Mouse (Mus musculus): ENCODE results near the gene Ehbp1l1. TPM values are rescaled to one million over a fixed set of nuclear protein-coding genes. Genes with fewer than 3 reads are reported as not detected.

The Ehbp1l1 gene
- polyA plus RNA-seq, 1 experiment from 2014 or later, result 21.2 TPM

GRCm38 (mm10) chr19:5685861-5686260 lies 40.3 kb downstream of the Ehbp1l1 start:
- H3K36me3 ChIP-seq, result peaks cover 60% of the 10 kb centered on the region
- WGBS, result 93% methylated on average over 11 of the region's 11 CpGs
- H3K27me3 ChIP-seq, result no peaks in the 10 kb centered on the region

GRCm38 (mm10) chr19:5685431-5685830 lies 40.7 kb downstream of the Ehbp1l1 start:
- ATAC-seq (ENCODE audit: low FRiP score, low read depth), result no peak
- no peak overlapping the region for H3K4me3 ChIP-seq
- H3K9ac ChIP-seq, result no peak overlapping the region
- no peak overlapping the region for H3K4me2 ChIP-seq (replicated peaks)
- no peaks in the 10 kb centered on the region for H3K27me3 ChIP-seq
- 94% methylated on average over 19 of the region's 19 CpGs for WGBS
- H3K27ac ChIP-seq, result no peak overlapping the region
- H3K4me1 ChIP-seq, result peaks cover 16% of the 10 kb centered on the region
- H3K36me3 ChIP-seq, result peaks cover 62% of the 10 kb centered on the region
- no peaks in the 10 kb centered on the region for H3K9me3 ChIP-seq

More at GRCm38 (mm10) chr19:5685861-5686260, 40.3 kb downstream of the Ehbp1l1 start:
- ATAC-seq (ENCODE audit: low FRiP score, low read depth), result no peak
- Histone ChIP-seq H3K4me1 (peaks cover 20% of the 10 kb centered on the region), H3K9ac (no peak overlapping the region), H3K4me3 (no peak overlapping the region), H3K9me3 (no peaks in the 10 kb centered on the region), H3K4me2 (replicated peaks) (no peak overlapping the region), H3K27ac (no peak overlapping the region)

- ATAC-seq (ENCODE audit: low FRiP score, low read depth), result no peak
- WGBS, result 92% methylated on average over 13 of the region's 13 CpGs
Measured at GRCm38 (mm10) chr19:5684985-5685384, 41.1 kb downstream of the Ehbp1l1 start.

GRCm38 (mm10) chr19:5684236-5684635 lies 41.9 kb downstream of the Ehbp1l1 start:
- no peak overlapping the region for H3K4me2 ChIP-seq (replicated peaks)
- no peak overlapping the region for H3K9ac ChIP-seq
- H3K36me3 ChIP-seq, result peaks cover 74% of the 10 kb centered on the region

More at GRCm38 (mm10) chr19:5684985-5685384, 41.1 kb downstream of the Ehbp1l1 start:
- H3K9ac ChIP-seq, result no peak overlapping the region
- H3K4me3 ChIP-seq, result no peak overlapping the region
- H3K27ac ChIP-seq, result no peak overlapping the region
- H3K9me3 ChIP-seq, result no peaks in the 10 kb centered on the region
- H3K4me1 ChIP-seq, result peaks cover 12% of the 10 kb centered on the region
- peaks cover 66% of the 10 kb centered on the region for H3K36me3 ChIP-seq
- no peak overlapping the region for H3K4me2 ChIP-seq (replicated peaks)
- no peaks in the 10 kb centered on the region for H3K27me3 ChIP-seq

GRCm38 (mm10) chr19:5680432-5680831 lies 45.7 kb downstream of the Ehbp1l1 start:
- no peaks in the 10 kb centered on the region for H3K4me1 ChIP-seq
- H3K27ac ChIP-seq, result no peak overlapping the region
- no peak overlapping the region for H3K4me3 ChIP-seq
- H3K9me3 ChIP-seq, result no peaks in the 10 kb centered on the region
- H3K4me2 ChIP-seq (replicated peaks), result no peak overlapping the region
- 78% methylated on average over 4 of the region's 4 CpGs for WGBS
- H3K9ac ChIP-seq, result no peak overlapping the region
- no peaks in the 10 kb centered on the region for H3K27me3 ChIP-seq
- H3K36me3 ChIP-seq, result peaks cover 96% of the 10 kb centered on the region
- ATAC-seq (ENCODE audit: low FRiP score, low read depth), result no peak

More at GRCm38 (mm10) chr19:5684236-5684635, 41.9 kb downstream of the Ehbp1l1 start:
- no peaks in the 10 kb centered on the region for H3K27me3 ChIP-seq
- no peak overlapping the region for H3K4me3 ChIP-seq
- H3K9me3 ChIP-seq, result no peaks in the 10 kb centered on the region
- WGBS, result 86% methylated on average over 12 of the region's 12 CpGs
- no peak for ATAC-seq (ENCODE audit: low FRiP score, low read depth)
- H3K4me1 ChIP-seq, result peaks cover 12% of the 10 kb centered on the region
- no peak overlapping the region for H3K27ac ChIP-seq

- no peak overlapping the region for H3K4me3 ChIP-seq
- WGBS, result 89% methylated on average over 4 of the region's 4 CpGs
Measured at GRCm38 (mm10) chr19:5668372-5668771, 57.7 kb downstream of the Ehbp1l1 start.

GRCm38 (mm10) chr19:5666386-5666785 lies 59.7 kb downstream of the Ehbp1l1 start:
- Histone ChIP-seq H3K27me3 (no peaks in the 10 kb centered on the region), H3K36me3 (peaks cover 71% of the 10 kb centered on the region), H3K9ac (no peak overlapping the region), H3K27ac (no peak overlapping the region), H3K9me3 (no peaks in the 10 kb centered on the region), H3K4me3 (no peak overlapping the region), H3K4me1 (peaks cover 29% of the 10 kb centered on the region), H3K4me2 (replicated peaks) (no peak overlapping the region)
- no peak for ATAC-seq (ENCODE audit: low FRiP score, low read depth)
- WGBS, result 94% methylated on average over 18 of the region's 18 CpGs

More at GRCm38 (mm10) chr19:5668372-5668771, 57.7 kb downstream of the Ehbp1l1 start:
- Histone ChIP-seq H3K9me3 (no peaks in the 10 kb centered on the region), H3K4me2 (replicated peaks) (no peak overlapping the region), H3K36me3 (peaks cover 91% of the 10 kb centered on the region), H3K4me1 (peaks cover 10% of the 10 kb centered on the region), H3K9ac (no peak overlapping the region), H3K27me3 (no peaks in the 10 kb centered on the region), H3K27ac (no peak overlapping the region)
- ATAC-seq (ENCODE audit: low FRiP score, low read depth), result no peak

- Histone ChIP-seq H3K36me3 (peaks cover 62% of the 10 kb centered on the region), H3K9ac (no peak overlapping the region; the same call in 1 of the 2 replicates), H3K4me3 (no peak overlapping the region), H3K27ac (no peak overlapping the region), H3K4me2 (replicated peaks) (no peak overlapping the region), H3K27me3 (no peaks in the 10 kb centered on the region), H3K9me3 (no peaks in the 10 kb centered on the region), H3K4me1 (peaks cover 34% of the 10 kb centered on the region)
- no peak for ATAC-seq (ENCODE audit: low FRiP score, low read depth)
- 91% methylated on average over 15 of the region's 15 CpGs for WGBS
Measured at GRCm38 (mm10) chr19:5665465-5665864, 60.7 kb downstream of the Ehbp1l1 start.

GRCm38 (mm10) chr19:5664669-5665257 lies 61.4 kb downstream of the Ehbp1l1 start:
- ATAC-seq (ENCODE audit: low FRiP score, low read depth), result no peak
- Histone ChIP-seq H3K4me2 (replicated peaks) (no peak overlapping the region), H3K9me3 (no peaks in the 10 kb centered on the region), H3K27ac (no peak overlapping the region), H3K27me3 (no peaks in the 10 kb centered on the region), H3K4me3 (no peak overlapping the region), H3K36me3 (peaks cover 62% of the 10 kb centered on the region), H3K9ac (peak overlapping the region; percentile 13; the same call in 1 of the 2 replicates), H3K4me1 (peaks cover 36% of the 10 kb centered on the region)
- 93% methylated on average over 10 of the region's 10 CpGs for WGBS

GRCm38 (mm10) chr19:5662981-5663913 lies 62.9 kb downstream of the Ehbp1l1 start, which contains the start of gene Sipa1:
Gene Sipa1, minus strand, starts transcription at chr19:5663707.
- WGBS, result under 1% methylated on average over 32 of the region's 32 CpGs
- H3K9ac ChIP-seq, result peak within 1 kb of the TSS; percentile 66
- H3K4me3 ChIP-seq, result peak within 1 kb of the TSS; percentile 52
- H3K4me1 ChIP-seq, result peaks cover 36% of the 10 kb centered on the region
- peak; percentile 94 for ATAC-seq (ENCODE audit: low FRiP score, low read depth)
- H3K27ac ChIP-seq, result peak within 1 kb of the TSS; percentile 88
- peak within 1 kb of the TSS; percentile 74 for H3K4me2 ChIP-seq (replicated peaks)
- no peaks in the 10 kb centered on the region for H3K9me3 ChIP-seq
- H3K36me3 ChIP-seq, result peaks cover 59% of the 10 kb centered on the region
- H3K27me3 ChIP-seq, result no peaks in the 10 kb centered on the region

- H3K4me2 ChIP-seq (replicated peaks), result peak overlapping the region; percentile 74
- WGBS, result 61% methylated on average over 8 of the region's 8 CpGs
- peak overlapping the region; percentile 52 for H3K4me3 ChIP-seq
- no peaks in the 10 kb centered on the region for H3K27me3 ChIP-seq
- peak overlapping the region; percentile 88 for H3K27ac ChIP-seq
- peak overlapping the region; percentile 66 for H3K9ac ChIP-seq
- peaks cover 36% of the 10 kb centered on the region for H3K4me1 ChIP-seq
- ATAC-seq (ENCODE audit: low FRiP score, low read depth), result no peak
- no peaks in the 10 kb centered on the region for H3K9me3 ChIP-seq
- peaks cover 50% of the 10 kb centered on the region for H3K36me3 ChIP-seq
Measured at GRCm38 (mm10) chr19:5662310-5662709, 63.8 kb downstream of the Ehbp1l1 start.
